Mouse (Mus musculus): ENCODE measurements at regions not wholly inside any gene's neighbourhood (a gene's known extent, or its start where the extent isn't known, plus 50 kb on each side); places are given as distances from the start of the nearest gene placed in this dataset.

GRCm38 (mm10) chr17:85818098-85818855, 130.2 kb upstream of the Six2 start:
- Histone ChIP-seq H3K9me3 (replicated peaks) (no peaks in the 10 kb centered on the region), H3K4me1 (0 out of 2 replicates have a peak, but pooled peaks cover 3% of the 10 kb centered on the region), H3K27me3 (no peaks in the 10 kb centered on the region), H3K4me2 (no peak overlapping the region), H3K36me3 (no peaks in the 10 kb centered on the region), H3K9ac (no peak overlapping the region), H3K4me3 (replicated peaks) (no peak overlapping the region), H3K27ac (no peak overlapping the region)
- no peak for ATAC-seq (replicated peaks; ENCODE audit: low FRiP score)
- WGBS = 69% methylated on average over 17 of the region's 17 CpGs

GRCm38 (mm10) chr17:85816521-85816920, 128.4 kb upstream of the Six2 start:
- WGBS = 93% methylated on average over 8 of the region's 8 CpGs
- H3K4me1 ChIP-seq = no peaks in the 10 kb centered on the region

DNA sequence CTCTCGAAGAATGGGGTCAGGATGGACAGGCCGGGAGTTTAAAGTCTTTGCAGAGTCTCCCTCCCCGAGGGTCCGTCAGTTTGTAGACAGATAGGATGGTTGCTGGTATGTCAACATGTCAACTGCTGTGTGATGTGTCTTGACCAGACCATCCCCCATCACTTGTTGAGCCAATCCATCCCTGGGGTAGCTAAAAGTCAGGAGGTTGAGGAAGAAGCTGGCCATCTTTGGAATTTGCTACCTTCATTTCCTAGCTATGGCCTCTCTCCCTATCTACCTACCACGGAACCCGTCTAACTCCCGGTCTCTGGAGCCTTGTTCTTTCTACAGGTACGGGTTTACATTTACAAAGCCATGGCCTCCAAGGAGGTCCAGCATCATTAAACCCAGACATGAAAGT, 128.0 kb upstream of the Six2 start:
- ATAC-seq (replicated peaks; ENCODE audit: low FRiP score) = no peak
- Histone ChIP-seq H3K4me1 (no peaks in the 10 kb centered on the region), H3K9me3 (replicated peaks) (no peaks in the 10 kb centered on the region), H3K36me3 (no peaks in the 10 kb centered on the region), H3K4me2 (no peak overlapping the region), H3K9ac (no peak overlapping the region), H3K4me3 (replicated peaks) (no peak overlapping the region), H3K27me3 (no peaks in the 10 kb centered on the region), H3K27ac (no peak overlapping the region)
- 88% methylated on average over 8 of the region's 8 CpGs for WGBS

More at GRCm38 (mm10) chr17:85816521-85816920, 128.4 kb upstream of the Six2 start:
- Histone ChIP-seq H3K36me3 (no peaks in the 10 kb centered on the region), H3K4me3 (replicated peaks) (no peak overlapping the region), H3K4me2 (no peak overlapping the region), H3K27me3 (no peaks in the 10 kb centered on the region), H3K9me3 (replicated peaks) (no peaks in the 10 kb centered on the region), H3K9ac (no peak overlapping the region), H3K27ac (no peak overlapping the region)
- ATAC-seq (replicated peaks; ENCODE audit: low FRiP score) = no peak

GRCm38 (mm10) chr17:85808580-85808979, 120.5 kb upstream of the Six2 start:
- 62% methylated on average over 5 of the region's 5 CpGs for WGBS
- no peak for ATAC-seq (replicated peaks; ENCODE audit: low FRiP score)

DNA sequence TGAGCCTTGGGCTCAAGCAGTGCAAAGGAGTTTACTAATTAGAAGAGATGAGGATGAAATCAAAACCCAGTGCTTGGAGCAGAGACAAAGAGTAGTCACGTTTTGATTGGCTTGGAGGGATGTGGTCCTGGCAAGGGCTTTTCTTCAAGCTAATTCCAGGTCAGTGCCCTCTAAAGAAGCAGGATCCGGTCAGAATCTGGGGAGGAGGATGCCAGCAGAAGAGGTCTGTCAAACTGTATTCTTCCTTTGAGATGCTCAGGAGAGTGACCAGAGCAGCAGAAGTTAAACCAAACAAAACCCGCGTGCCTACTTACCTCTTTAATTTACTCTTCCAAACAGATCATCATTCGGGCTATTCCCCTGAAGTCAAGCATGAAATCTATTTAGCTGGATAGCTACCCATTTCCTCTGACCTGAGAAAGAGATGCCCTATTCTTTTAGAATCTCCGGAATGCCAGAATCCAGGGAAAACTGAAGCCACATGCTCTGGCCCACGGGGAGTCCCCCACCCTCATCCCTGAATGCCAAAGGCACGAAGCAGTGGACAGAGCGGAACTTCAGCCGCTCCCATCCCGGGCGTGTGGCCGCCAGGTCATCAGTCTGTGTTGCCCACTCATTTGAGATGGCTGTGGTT, 117.8 kb upstream of the Six2 start:
- Histone ChIP-seq H3K36me3 (no peaks in the 10 kb centered on the region), H3K27ac (no peak overlapping the region), H3K4me1 (peaks cover 11% of the 10 kb centered on the region), H3K4me2 (no peak overlapping the region), H3K27me3 (peaks cover 56% of the 10 kb centered on the region), H3K9me3 (replicated peaks) (no peaks in the 10 kb centered on the region), H3K9ac (no peak overlapping the region), H3K4me3 (replicated peaks) (no peak overlapping the region)
- 46% methylated on average over 13 of the region's 13 CpGs for WGBS
- no peak; the same call in 1 of the 2 replicates for ATAC-seq (replicated peaks; ENCODE audit: low FRiP score)

More at GRCm38 (mm10) chr17:85808580-85808979, 120.5 kb upstream of the Six2 start:
- Histone ChIP-seq H3K4me3 (replicated peaks) (no peak overlapping the region), H3K9me3 (replicated peaks) (no peaks in the 10 kb centered on the region), H3K36me3 (no peaks in the 10 kb centered on the region), H3K27me3 (peaks cover 29% of the 10 kb centered on the region), H3K9ac (no peak overlapping the region), H3K4me1 (0 out of 2 replicates have a peak, but pooled peaks cover 6% of the 10 kb centered on the region), H3K4me2 (no peak overlapping the region), H3K27ac (no peak overlapping the region)

DNA sequence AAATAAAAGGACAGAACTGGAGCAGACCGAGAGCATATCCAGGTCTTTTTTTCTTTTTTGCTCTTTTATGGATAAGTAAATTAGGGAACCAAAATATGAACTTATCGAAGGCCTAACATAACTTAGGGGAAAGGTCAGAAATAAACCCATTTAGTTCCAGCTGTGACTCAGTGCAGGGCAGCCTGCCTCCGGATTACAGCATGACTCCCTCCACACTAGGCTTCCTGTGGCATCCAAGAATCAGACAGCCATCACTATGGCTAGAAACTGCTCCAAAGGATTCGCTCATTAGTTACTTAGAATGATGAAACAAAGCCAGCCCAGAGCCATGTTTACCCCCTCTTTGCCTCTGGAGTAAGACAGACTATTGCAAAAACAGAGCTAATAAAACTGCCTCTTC, 116.6 kb upstream of the Six2 start:
- 57% methylated on average over 4 of the region's 4 CpGs for WGBS

DNA sequence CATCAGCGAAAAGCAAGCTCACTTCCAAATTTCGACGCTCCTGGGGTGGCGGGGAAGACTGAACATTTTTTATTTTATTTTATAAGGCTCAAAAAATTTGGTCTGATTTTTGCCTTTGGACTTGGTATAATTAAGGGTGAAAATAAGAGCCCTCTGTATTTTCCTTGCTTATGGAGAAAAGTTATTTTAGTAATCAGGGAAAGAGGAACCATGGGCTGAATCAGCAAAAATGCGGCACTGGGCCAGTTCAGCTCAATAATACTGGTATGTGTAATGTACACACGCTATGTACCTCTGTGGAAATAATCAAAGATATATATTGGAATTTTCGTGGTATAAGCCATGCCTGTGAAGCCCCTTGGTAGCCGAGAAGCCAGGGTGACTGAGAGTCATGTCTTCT, 113.7 kb upstream of the Six2 start:
- H3K4me3 ChIP-seq (replicated peaks) = no peak overlapping the region
- 78% methylated on average over 8 of the region's 8 CpGs for WGBS

More for the DNA sequence above, 116.6 kb upstream of the Six2 start:
- H3K9ac ChIP-seq = no peak overlapping the region
- H3K27ac ChIP-seq = no peak overlapping the region
- no peak overlapping the region for H3K4me2 ChIP-seq
- no peaks in the 10 kb centered on the region for H3K9me3 ChIP-seq (replicated peaks)
- H3K27me3 ChIP-seq = peaks cover 68% of the 10 kb centered on the region
- H3K4me3 ChIP-seq (replicated peaks) = no peak overlapping the region
- no peak for ATAC-seq (replicated peaks; ENCODE audit: low FRiP score)
- H3K36me3 ChIP-seq = no peaks in the 10 kb centered on the region
- H3K4me1 ChIP-seq = peaks cover 23% of the 10 kb centered on the region

DNA sequence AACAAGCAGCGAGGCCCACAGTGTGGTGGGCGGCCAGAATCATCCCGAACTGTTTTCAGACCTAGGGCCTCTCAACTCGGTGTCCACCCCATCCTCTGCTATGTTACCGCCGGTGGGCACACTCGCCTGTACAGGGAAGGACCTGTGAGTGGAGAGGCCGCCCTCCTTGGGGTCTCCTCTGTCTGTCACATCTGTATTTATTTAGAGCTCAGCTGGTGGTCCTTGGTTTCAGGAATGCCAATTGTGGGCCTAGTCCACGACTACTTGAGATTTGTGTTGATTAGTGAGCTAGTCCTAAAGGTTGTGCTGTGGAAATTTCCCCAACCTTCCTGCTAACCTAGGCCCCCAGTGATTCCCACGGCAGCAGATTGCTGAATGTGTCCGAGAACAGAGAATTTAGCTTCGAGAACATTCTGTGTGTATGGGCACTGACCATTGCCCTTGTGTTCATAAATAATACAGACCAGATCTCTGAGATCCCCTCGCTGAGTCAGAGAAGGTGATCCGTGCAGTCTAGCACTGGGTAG, 113.1 kb upstream of the Six2 start:
- ATAC-seq (replicated peaks; ENCODE audit: low FRiP score) = peak; percentile 12

More for the DNA sequence above, 113.7 kb upstream of the Six2 start:
- Histone ChIP-seq H3K27me3 (peaks cover 84% of the 10 kb centered on the region), H3K4me2 (peak overlapping the region; percentile 74; the same call in 1 of the 2 replicates), H3K27ac (no peak overlapping the region), H3K36me3 (no peaks in the 10 kb centered on the region), H3K9me3 (replicated peaks) (no peaks in the 10 kb centered on the region), H3K4me1 (peaks cover 27% of the 10 kb centered on the region), H3K9ac (no peak overlapping the region)
- ATAC-seq (replicated peaks; ENCODE audit: low FRiP score) = no peak

DNA sequence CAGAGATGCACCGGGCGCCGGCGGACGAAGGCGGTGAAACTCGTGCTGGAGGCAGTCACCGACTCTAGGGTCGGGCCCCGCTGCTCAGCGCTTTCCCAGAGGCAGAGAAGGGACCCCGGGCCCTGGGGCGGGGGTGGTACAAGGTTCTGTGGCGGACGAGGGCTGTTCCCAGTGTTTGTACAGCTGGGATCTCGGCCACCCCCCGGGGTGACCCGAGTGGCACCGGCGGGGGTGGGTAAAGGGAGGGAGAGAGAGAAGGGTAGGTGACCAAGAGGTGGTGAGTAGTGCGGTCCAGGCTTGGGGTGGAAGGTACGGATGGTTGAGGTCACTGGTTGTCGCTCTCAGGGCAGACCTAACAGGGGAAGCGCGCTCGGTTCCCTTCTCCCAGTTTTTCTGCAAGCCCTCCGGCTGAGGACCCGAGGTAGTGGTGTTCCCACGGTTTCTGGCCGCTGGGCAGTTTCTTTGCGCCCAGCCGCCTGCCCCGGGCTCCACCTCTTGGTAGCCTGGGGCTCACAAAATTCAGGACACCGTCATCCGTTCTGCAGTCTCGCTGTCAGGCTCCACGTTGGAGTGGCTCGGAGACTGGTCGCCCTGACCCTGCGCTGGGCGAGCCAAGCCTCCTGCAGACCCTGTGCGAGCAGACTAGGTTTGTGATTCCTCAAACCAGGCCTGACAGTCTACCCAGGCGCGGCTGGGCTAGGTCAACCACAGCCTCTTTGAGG, 112.4 kb upstream of the Six2 start:
- WGBS = 3% methylated on average over 44 of the region's 44 CpGs
- Histone ChIP-seq H3K9me3 (replicated peaks) (no peaks in the 10 kb centered on the region), H3K4me3 (replicated peaks) (peak overlapping the region; percentile 45), H3K36me3 (no peaks in the 10 kb centered on the region), H3K4me1 (peaks cover 27% of the 10 kb centered on the region), H3K27me3 (peaks cover 83% of the 10 kb centered on the region), H3K27ac (peak overlapping the region; percentile 78), H3K9ac (peak overlapping the region; percentile 31), H3K4me2 (peak overlapping the region; percentile 74)
- peak; percentile 74 for ATAC-seq (replicated peaks; ENCODE audit: low FRiP score)

More for the DNA sequence above, 113.1 kb upstream of the Six2 start:
- Histone ChIP-seq H3K9ac (peak overlapping the region; percentile 31; the same call in 1 of the 2 replicates), H3K4me2 (peak overlapping the region; percentile 74), H3K27ac (peak overlapping the region; percentile 78), H3K36me3 (no peaks in the 10 kb centered on the region), H3K27me3 (peaks cover 86% of the 10 kb centered on the region), H3K4me3 (replicated peaks) (peak overlapping the region; percentile 45), H3K4me1 (peaks cover 27% of the 10 kb centered on the region), H3K9me3 (replicated peaks) (no peaks in the 10 kb centered on the region)
- WGBS = 34% methylated on average over 14 of the region's 14 CpGs

DNA sequence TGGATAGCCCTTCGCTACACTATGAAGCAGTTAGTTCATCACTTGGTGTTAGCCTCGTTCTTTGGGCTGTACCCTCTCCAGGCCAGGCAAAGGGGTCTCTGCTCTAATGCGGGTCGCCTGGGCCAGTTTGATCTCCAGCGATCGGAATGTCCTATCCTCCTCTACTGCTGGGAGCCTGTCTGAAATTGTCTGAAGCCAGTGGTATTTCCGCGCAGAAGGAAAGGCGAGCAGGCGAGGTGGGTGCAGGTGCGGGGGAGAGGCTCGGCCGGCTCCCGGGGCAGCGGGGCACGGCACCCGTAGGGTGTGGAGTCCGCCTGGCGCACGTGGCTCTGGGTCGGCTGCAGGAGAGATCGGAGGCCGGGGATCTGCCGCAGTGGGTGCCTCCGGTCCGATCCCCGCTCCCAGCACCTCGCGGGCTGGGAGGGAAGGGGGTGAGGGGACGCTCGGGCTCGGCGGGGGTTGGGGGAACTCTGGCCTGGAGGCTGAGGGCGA, 111.8 kb upstream of the Six2 start:
- Histone ChIP-seq H3K4me3 (replicated peaks) (peak overlapping the region; percentile 45), H3K9ac (peak overlapping the region; percentile 31), H3K9me3 (replicated peaks) (no peaks in the 10 kb centered on the region), H3K4me2 (peak overlapping the region; percentile 74), H3K27ac (peak overlapping the region; percentile 78), H3K4me1 (peaks cover 27% of the 10 kb centered on the region), H3K36me3 (no peaks in the 10 kb centered on the region), H3K27me3 (peaks cover 79% of the 10 kb centered on the region)
- peak; percentile 55 for ATAC-seq (replicated peaks; ENCODE audit: low FRiP score)
- WGBS = under 1% methylated on average over 33 of the region's 34 CpGs

GRCm38 (mm10) chr17:85799081-85799864, 111.2 kb upstream of the Six2 start:
- peak; percentile 46 for ATAC-seq (replicated peaks; ENCODE audit: low FRiP score)
- Histone ChIP-seq H3K9me3 (replicated peaks) (no peaks in the 10 kb centered on the region), H3K4me2 (peak overlapping the region; percentile 74), H3K4me3 (replicated peaks) (peak overlapping the region; percentile 45), H3K27me3 (peaks cover 79% of the 10 kb centered on the region), H3K4me1 (peaks cover 27% of the 10 kb centered on the region), H3K9ac (peak overlapping the region; percentile 31), H3K27ac (peak overlapping the region; percentile 78), H3K36me3 (no peaks in the 10 kb centered on the region)
- WGBS = 2% methylated on average over 22 of the region's 22 CpGs

Data from kidney, embryonic 15.5 days (tissue).